Mouse (Mus musculus) ES-E14 (cell line): ENCODE measurements around the gene St6galnac4.
A peak's percentile ranks its signal among the peaks of the same experiment; 100 is the strongest.

Source experiments
- CHD2 ChIP-seq: IDR thresholded peaks from 2 replicates; pipeline ENCODE4 v1.6.1; 2014; ENCODE audit warnings: mild to moderate bottlenecking, low read depth, low read length, inconsistent platforms
- HCFC1 ChIP-seq: IDR thresholded peaks from 2 replicates; pipeline ENCODE4 v1.6.1; 2012; ENCODE audit warnings: low read length, inconsistent platforms, borderline replicate concordance; ENCODE audit not compliant: insufficient read depth
- MAFK ChIP-seq: IDR thresholded peaks from 2 replicates; pipeline ENCODE4 v1.6.1; 2014; ENCODE audit warnings: mild to moderate bottlenecking, low read depth, low read length, inconsistent platforms; ENCODE audit not compliant: insufficient read depth
- ZC3H11A ChIP-seq: IDR thresholded peaks from 2 replicates; pipeline ENCODE4 v1.6.1; 2012; ENCODE audit warnings: low read depth, mild to moderate bottlenecking, inconsistent platforms, low read length, borderline replicate concordance

GRCm38 (mm10) chr2:32582830-32583799 lies 3.8 kb upstream of the St6galnac4 start:
- TF ChIP-seq ZC3H11A = peak; percentile 57; the same call in 1 of the 2 replicates
- no peak for TF ChIP-seq HCFC1
- TF ChIP-seq MAFK = no peak
- no peak for TF ChIP-seq CHD2
